Mouse (Mus musculus): Measurements from ENCODE around the gene Carnmt1.

The Carnmt1 gene

DNA sequence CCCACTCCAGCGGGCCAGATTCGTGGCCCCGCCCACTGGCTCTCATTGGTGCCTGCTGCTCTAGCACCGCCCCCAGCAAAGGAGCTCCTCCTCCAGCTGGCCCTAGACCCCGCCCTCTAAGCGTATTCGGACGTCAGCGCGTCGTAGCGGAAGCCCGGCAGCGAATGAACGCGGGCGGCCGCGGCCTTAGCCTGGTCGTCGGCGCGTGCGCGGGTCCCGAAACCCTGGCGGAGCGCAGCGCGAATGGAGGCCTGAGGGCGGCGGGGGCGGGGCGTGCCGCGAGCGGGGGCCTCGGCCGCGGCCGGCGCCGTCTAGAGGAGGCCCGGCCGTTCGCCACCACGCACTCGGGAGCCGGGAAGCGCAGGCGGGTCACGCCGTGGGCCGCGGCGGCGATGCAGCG, at the start of gene Carnmt1:
Gene Carnmt1 (plus strand): TSS at position 157 of the 400 bp plus-strand sequence.
- in situ Hi-C loops (cut with MboI; ENCODE audit: low pct_unique_long_range_greater_than_20kb in 1 of 2, low sequenced_read_pairs in 2 of 2, unreplicated experiment in 1 of 2) = no loop called here

DNA sequence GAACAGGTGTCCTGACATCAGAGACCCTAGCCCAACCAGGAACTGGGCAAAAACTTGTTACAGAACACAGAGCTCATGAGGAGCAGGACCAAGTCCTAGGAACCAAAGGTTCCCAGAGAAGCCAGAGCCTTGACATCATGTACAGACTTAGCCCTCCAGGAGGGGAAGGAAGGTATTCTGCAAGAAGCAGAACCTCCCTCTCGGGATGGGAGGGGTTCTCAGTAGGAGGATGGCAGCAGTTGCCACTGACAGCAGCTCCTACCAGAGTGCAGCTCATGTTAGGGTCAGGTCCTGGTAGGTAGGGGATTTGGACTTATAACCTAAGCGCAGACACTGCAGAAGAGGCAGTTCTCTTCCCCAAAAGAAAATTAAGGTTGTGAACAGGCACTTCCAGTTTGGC, 46.7 kb upstream of the Carnmt1 start:
- in situ Hi-C loops (cut with MboI; ENCODE audit: low pct_unique_long_range_greater_than_20kb in 1 of 2, low sequenced_read_pairs in 2 of 2, unreplicated experiment in 1 of 2) = loop anchor here in 1 of 2 experiments (5.0 kb wide), 1 partner anchor 1398 kb away; no protein-coding TSS in a partner anchor

- in situ Hi-C loops (cut with MboI; ENCODE audit: low pct_unique_long_range_greater_than_20kb in 1 of 2, low sequenced_read_pairs in 2 of 2, unreplicated experiment in 1 of 2) = no loop called here
Observed at GRCm38 (mm10) chr19:18629589-18629988, 41.0 kb upstream of the Carnmt1 start.

DNA sequence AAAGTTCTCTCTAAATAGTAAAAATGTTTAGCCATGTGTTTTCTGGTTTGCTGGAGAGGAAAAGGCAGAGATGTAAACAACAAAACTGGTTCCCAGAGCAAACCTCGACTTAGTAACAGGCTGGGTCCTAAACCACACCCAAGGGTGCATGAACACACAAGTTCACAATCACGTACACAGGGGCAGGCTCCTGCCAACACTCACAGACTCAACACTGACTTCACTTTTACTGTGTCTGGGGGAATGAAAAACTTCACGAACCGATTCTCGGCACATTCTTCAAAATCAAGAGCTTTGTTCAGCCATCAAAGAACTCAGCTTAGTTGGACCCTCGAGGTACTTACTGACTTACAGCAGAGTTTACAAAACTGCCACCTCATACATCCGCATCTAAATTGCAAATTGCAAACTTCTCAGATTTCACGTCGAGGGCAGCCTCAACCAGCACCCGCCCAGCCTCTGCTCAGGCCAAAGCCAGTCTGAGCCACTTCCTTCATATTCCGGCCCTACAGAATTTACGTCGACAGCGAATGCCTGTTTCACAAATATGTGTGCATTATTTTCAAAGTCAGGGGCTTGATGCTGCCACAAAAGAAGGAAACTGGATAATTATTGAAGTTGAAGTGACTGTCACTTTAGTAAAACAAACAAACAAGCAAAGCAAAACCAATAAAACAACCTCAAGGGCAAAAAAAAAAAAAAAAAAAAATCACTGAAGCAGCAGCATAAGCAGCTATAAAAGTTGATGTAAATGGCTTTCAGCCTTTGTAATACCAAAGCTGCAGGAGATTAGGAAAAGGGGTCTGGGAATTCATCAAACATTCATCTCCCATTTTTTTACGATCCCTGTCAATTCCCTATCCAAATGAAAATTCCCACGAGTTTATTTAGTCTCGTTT, 40.1 kb upstream of the Carnmt1 start:
- in situ Hi-C loops (cut with MboI; ENCODE audit: low pct_unique_long_range_greater_than_20kb in 1 of 2, low sequenced_read_pairs in 2 of 2, unreplicated experiment in 1 of 2) = no loop called here

DNA sequence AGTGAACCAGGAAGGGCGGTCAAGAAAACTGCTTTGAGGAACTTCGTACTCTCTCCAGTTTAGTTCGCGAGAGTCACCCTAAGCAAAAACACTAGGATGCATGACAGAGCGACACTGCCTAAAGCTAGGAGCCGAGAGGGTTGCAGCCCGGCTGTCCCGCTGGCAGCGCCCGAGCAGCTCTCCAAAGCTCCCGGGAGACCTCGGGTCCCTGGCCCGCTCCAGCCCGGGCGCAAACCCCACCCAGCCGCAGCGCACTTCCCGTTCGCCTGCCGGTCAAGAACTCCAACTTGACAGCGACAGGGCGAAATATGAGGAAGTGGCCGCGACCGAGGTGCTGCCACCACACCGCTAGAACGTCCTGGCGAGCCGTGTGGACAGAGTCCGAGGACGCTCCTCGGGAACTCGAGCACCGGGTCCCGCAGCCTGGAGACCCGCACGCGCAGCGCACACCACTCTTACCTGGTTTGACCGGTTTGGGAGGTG, 39.4 kb upstream of the Carnmt1 start:
- in situ Hi-C loops (cut with MboI; ENCODE audit: low pct_unique_long_range_greater_than_20kb in 1 of 2, low sequenced_read_pairs in 2 of 2, unreplicated experiment in 1 of 2) = no loop called here

- in situ Hi-C loops (cut with MboI; ENCODE audit: low pct_unique_long_range_greater_than_20kb in 1 of 2, low sequenced_read_pairs in 2 of 2, unreplicated experiment in 1 of 2) = no loop called here
Observed at GRCm38 (mm10) chr19:18631644-18632219, 38.8 kb upstream of the Carnmt1 start, which contains the start of the genes Ostf1 and Nmrk1. Gene Ostf1 (minus strand): TSS chr19:18631823. Gene Nmrk1 (plus strand): TSS chr19:18631950.

GRCm38 (mm10) chr19:18632231-18633185, 38.1 kb upstream of the Carnmt1 start:
- in situ Hi-C loops (cut with MboI; ENCODE audit: low pct_unique_long_range_greater_than_20kb in 1 of 2, low sequenced_read_pairs in 2 of 2, unreplicated experiment in 1 of 2) = no loop called here

- in situ Hi-C loops (cut with MboI; ENCODE audit: low pct_unique_long_range_greater_than_20kb in 1 of 2, low sequenced_read_pairs in 2 of 2, unreplicated experiment in 1 of 2) = no loop called here
Observed at GRCm38 (mm10) chr19:18637954-18638353, 32.6 kb upstream of the Carnmt1 start.

- in situ Hi-C loops (cut with MboI; ENCODE audit: low pct_unique_long_range_greater_than_20kb in 1 of 2, low sequenced_read_pairs in 2 of 2, unreplicated experiment in 1 of 2) = no loop called here
Observed at GRCm38 (mm10) chr19:18638949-18639348, 31.6 kb upstream of the Carnmt1 start.

DNA sequence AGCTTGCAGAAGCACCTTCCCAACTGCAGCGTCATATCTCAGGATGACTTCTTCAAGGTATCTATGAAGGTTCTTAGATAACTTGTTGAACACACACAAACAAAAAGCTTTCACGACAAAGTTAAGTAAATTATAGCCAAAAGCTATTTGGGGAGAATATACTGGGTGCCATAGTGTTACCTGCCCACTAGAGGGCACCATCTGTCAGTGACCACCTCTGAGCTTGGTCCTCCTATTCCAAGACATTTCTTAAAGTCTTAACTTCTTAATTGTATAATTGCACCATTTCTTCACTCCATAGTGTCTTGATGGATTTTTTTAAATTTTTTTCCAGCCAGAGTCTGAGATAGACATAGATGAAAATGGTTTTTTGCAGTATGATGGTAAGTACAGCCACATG, 31.0 kb upstream of the Carnmt1 start:
- in situ Hi-C loops (cut with MboI; ENCODE audit: low pct_unique_long_range_greater_than_20kb in 1 of 2, low sequenced_read_pairs in 2 of 2, unreplicated experiment in 1 of 2) = no loop called here

- in situ Hi-C loops (cut with MboI; ENCODE audit: low pct_unique_long_range_greater_than_20kb in 1 of 2, low sequenced_read_pairs in 2 of 2, unreplicated experiment in 1 of 2) = no loop called here
Observed at GRCm38 (mm10) chr19:18641001-18641400, 29.6 kb upstream of the Carnmt1 start.

GRCm38 (mm10) chr19:18643411-18643810, 27.2 kb upstream of the Carnmt1 start:
- in situ Hi-C loops (cut with MboI; ENCODE audit: low pct_unique_long_range_greater_than_20kb in 1 of 2, low sequenced_read_pairs in 2 of 2, unreplicated experiment in 1 of 2) = no loop called here

DNA sequence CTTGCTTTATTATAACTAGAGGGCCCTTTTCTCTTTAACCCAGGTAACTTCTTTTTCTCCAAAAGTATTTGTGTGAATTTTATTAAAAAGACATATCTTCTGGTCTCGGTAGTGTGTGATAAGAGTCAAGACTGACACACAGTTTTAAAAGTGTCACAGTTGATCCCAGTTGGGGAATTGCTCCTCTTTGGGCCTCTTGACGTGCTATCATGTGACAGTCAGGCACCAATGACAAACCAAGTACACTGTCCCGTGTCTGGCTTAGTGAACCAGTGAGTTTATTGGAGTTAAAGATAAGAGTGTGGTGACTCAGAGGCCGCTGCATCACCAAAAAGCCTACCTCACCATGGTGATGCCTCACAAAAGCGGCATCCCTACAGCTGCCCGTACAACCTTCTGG, 26.5 kb upstream of the Carnmt1 start:
- in situ Hi-C loops (cut with MboI; ENCODE audit: low pct_unique_long_range_greater_than_20kb in 1 of 2, low sequenced_read_pairs in 2 of 2, unreplicated experiment in 1 of 2) = no loop called here

GRCm38 (mm10) chr19:18646397-18646796, 24.2 kb upstream of the Carnmt1 start:
- in situ Hi-C loops (cut with MboI; ENCODE audit: low pct_unique_long_range_greater_than_20kb in 1 of 2, low sequenced_read_pairs in 2 of 2, unreplicated experiment in 1 of 2) = no loop called here

DNA sequence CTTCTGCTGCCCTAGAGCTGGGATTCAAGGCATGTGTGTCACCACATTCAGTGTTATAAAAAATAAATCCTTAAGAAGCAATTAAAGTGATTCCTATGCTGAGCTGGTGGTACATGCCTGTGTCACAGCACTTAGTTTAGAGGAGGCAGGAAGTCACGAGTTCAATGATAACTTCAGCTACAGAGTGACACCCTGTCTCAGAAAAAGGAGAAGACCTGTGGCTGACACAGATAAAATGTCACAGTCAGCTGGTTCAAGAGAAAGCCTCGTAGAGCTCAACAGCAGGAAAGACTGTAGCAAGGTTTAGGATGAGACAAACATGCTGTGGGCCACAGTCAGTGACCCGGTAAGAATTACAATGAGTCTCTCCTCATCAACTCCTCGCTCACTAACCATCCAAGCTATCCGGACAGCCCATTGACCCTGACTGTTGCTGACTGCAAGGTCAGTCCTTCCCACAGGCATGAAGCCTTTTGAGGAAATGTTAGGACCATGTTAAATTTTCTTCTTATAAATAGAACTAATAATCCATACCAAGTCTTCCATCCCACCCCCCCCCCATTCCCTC, 23.6 kb upstream of the Carnmt1 start:
- in situ Hi-C loops (cut with MboI; ENCODE audit: low pct_unique_long_range_greater_than_20kb in 1 of 2, low sequenced_read_pairs in 2 of 2, unreplicated experiment in 1 of 2) = no loop called here

- in situ Hi-C loops (cut with MboI; ENCODE audit: low pct_unique_long_range_greater_than_20kb in 1 of 2, low sequenced_read_pairs in 2 of 2, unreplicated experiment in 1 of 2) = no loop called here
Observed at GRCm38 (mm10) chr19:18647775-18648557, 22.6 kb upstream of the Carnmt1 start.

GRCm38 (mm10) chr19:18648558-18648945, 22.0 kb upstream of the Carnmt1 start:
- in situ Hi-C loops (cut with MboI; ENCODE audit: low pct_unique_long_range_greater_than_20kb in 1 of 2, low sequenced_read_pairs in 2 of 2, unreplicated experiment in 1 of 2) = no loop called here

DNA sequence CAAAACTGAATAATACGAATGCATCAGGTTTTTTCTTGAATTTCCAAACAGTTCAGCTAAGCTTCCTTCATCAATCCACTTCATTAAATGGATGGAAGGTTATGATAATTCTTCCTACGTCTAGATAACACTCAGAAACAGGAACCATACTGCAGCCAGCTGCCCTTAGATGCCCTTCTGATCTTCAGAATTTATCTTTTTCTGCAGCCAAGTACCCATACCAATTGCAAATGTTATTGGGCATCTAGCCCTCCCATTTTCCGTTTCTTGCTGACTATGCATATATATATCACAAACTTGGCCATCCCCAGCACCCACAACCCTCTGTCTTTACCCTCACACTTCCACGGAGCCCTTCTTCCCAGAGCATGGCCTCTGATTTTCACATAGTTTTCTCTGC, 20.6 kb upstream of the Carnmt1 start:
- in situ Hi-C loops (cut with MboI; ENCODE audit: low pct_unique_long_range_greater_than_20kb in 1 of 2, low sequenced_read_pairs in 2 of 2, unreplicated experiment in 1 of 2) = no loop called here
